Mouse (Mus musculus) testis, adult 2 months (tissue): ENCODE data around the gene Glod4. TPM values are rescaled to one million over a fixed set of nuclear protein-coding genes. Genes with fewer than 3 reads are reported as not detected.
"Not testable (repeated sequence)": the region's sequence is repeated elsewhere in the genome, so short reads cannot be mapped to it uniquely, and the experiment has no call there.

Experiments used
- H3K27ac ChIP-seq: fragments of 200-500 bp; 2 replicates; pipeline ENCODE4 v1.5.1; 2012; ENCODE audit warnings: low read depth, low read length; ENCODE audit not compliant: control insufficient read depth, insufficient read depth
- H3K27me3 ChIP-seq: fragments of 200-500 bp; 2 replicates; pipeline ENCODE4 v1.6.1; 2012; ENCODE audit warnings: mild to moderate bottlenecking, low read length, moderate library complexity; ENCODE audit not compliant: control insufficient read depth, insufficient read depth
- H3K36me3 ChIP-seq: fragments of 200-500 bp; 2 replicates; pipeline ENCODE4 v1.6.1; 2012; ENCODE audit warnings: mild to moderate bottlenecking, low read length; ENCODE audit not compliant: control insufficient read depth, insufficient read depth
- H3K4me1 ChIP-seq: fragments of 200-500 bp; 2 replicates; pipeline ENCODE4 v1.6.1; 2012; ENCODE audit warnings: low read length; ENCODE audit not compliant: control insufficient read depth, insufficient read depth
- H3K4me3 ChIP-seq: fragments of 200-500 bp; 2 replicates; pipeline ENCODE4 v1.5.1; 2012; ENCODE audit warnings: low read depth, mild to moderate bottlenecking, low read length, moderate library complexity, mixed read lengths; ENCODE audit not compliant: control insufficient read depth
- CTCF ChIP-seq: fragments of 200-500 bp; IDR thresholded peaks from 2 replicates; pipeline ENCODE4 v1.5.1; 2012; ENCODE audit warnings: low read depth, mild to moderate bottlenecking, inconsistent platforms, low read length, moderate library complexity; ENCODE audit not compliant: control insufficient read depth, insufficient read depth, insufficient replicate concordance
- POLR2A ChIP-seq: fragments of 200-500 bp; IDR thresholded peaks from 2 replicates; pipeline ENCODE4 v1.6.1; 2012; ENCODE audit warnings: low read depth, mild to moderate bottlenecking, inconsistent platforms, low read length, moderate library complexity; ENCODE audit not compliant: control insufficient read depth
- polyA plus RNA-seq: library from polyadenylated mRNA; depleted of rRNA; stranded (reverse); fragments of >200 nt; gene quantifications from 2 replicates; pipeline ENCODE4 v1.2.3, GENCODE M21; 2012

Gene Glod4
- polyA plus RNA-seq, 1 experiment: 9.4 TPM

GRCm38 (mm10) chr11:76216049-76216540, 27.4 kb downstream of the Glod4 start:
- no peaks in the 10 kb centered on the region for H3K27me3 ChIP-seq
- TF ChIP-seq CTCF: no peak
- no peaks in the 10 kb centered on the region for H3K4me1 ChIP-seq

GRCm38 (mm10) chr11:76215011-76215410, 28.5 kb downstream of the Glod4 start:
- Histone ChIP-seq H3K4me3 (peak overlapping the region; percentile 32; the same call in 1 of the 2 replicates), H3K4me1 (no peaks in the 10 kb centered on the region), H3K36me3 (no peaks in the 10 kb centered on the region; the same call in none of the 2 replicates), H3K27ac (no peak overlapping the region), H3K27me3 (no peaks in the 10 kb centered on the region)
- TF ChIP-seq CTCF: no peak
- no peak for TF ChIP-seq POLR2A

More at GRCm38 (mm10) chr11:76216049-76216540, 27.4 kb downstream of the Glod4 start:
- peak overlapping the region; percentile 92 for H3K4me3 ChIP-seq
- H3K27ac ChIP-seq: no peak overlapping the region
- no peaks in the 10 kb centered on the region; the same call in none of the 2 replicates for H3K36me3 ChIP-seq

- H3K36me3 ChIP-seq: no peaks in the 10 kb centered on the region; the same call in none of the 2 replicates
- no peak for TF ChIP-seq POLR2A
- no peak for TF ChIP-seq CTCF
- no peaks in the 10 kb centered on the region for H3K4me1 ChIP-seq
- no peak overlapping the region for H3K4me3 ChIP-seq
- no peaks in the 10 kb centered on the region for H3K27me3 ChIP-seq
- H3K27ac ChIP-seq: no peak overlapping the region
These were observed 29.7 kb downstream of the Glod4 start for GRCm38 (mm10) chr11:76213841-76214240.

GRCm38 (mm10) chr11:76211595-76211994, 31.9 kb downstream of the Glod4 start:
- not testable (repeated sequence) for H3K4me1 ChIP-seq, H3K27ac ChIP-seq, H3K27me3 ChIP-seq, H3K36me3 ChIP-seq
- H3K4me3 ChIP-seq: peak overlapping the region; percentile 57

DNA sequence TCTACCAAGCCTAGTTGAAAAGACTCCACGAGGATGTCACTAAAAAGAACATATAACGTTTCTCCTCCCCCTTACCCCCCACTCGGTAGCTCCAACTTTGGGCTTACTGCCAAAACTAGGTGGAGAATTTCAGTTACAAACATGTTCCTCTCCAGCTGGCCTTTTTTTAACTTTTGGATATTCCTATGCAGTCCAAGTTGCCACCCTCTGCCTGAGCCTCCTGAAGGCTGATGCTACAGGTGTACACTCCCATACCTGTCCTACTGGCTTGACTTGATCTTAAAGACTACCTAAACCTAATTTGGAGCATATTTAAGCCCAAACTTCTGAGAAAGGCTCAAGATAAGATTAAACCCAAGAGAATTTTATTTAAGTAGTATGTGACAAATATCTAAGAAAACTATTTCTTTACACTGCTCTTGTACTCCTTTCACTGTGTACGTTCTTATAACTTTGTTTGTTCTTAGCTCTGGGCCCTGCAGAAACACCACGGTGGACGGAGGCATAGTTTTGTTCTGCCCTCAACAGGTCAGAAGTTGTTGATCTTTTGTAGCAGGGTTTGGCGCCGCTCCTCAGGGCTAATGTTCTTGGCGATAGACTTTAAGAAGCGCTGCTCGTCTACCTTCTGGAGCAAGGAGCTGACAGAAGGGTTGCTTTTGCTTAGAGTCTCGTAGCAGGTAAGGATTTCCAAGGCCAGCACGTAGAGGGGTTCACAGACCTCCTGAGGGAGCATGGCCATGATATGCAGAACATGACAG, 33.1 kb downstream of the Glod4 start:
- no peak overlapping the region for H3K27ac ChIP-seq
- H3K27me3 ChIP-seq: no peaks in the 10 kb centered on the region
- TF ChIP-seq POLR2A (no peak), CTCF (no peak)
- H3K4me1 ChIP-seq: no peaks in the 10 kb centered on the region
- H3K36me3 ChIP-seq: no peaks in the 10 kb centered on the region; the same call in none of the 2 replicates
- no peak overlapping the region for H3K4me3 ChIP-seq

DNA sequence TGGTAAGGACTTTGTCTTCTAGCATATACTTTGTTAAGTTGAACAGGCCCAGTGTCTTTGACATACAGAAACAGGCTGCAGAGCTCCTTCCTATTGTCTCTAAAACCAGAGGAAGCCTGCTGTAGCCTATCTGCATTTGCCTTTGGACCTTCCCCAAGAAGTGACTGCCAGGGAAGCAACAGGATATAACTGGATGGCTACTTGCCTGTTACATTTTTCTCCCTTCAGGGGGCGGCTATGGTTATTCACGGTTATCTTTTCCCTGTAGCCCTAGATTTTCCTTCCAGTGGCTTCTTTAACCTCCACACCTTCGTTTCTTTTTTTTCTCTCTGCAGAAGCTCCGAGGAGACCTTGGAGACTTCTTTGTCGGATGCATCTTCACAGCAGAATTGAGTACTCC, 36.7 kb downstream of the Glod4 start:
- TF ChIP-seq POLR2A (no peak), CTCF (no peak)

DNA sequence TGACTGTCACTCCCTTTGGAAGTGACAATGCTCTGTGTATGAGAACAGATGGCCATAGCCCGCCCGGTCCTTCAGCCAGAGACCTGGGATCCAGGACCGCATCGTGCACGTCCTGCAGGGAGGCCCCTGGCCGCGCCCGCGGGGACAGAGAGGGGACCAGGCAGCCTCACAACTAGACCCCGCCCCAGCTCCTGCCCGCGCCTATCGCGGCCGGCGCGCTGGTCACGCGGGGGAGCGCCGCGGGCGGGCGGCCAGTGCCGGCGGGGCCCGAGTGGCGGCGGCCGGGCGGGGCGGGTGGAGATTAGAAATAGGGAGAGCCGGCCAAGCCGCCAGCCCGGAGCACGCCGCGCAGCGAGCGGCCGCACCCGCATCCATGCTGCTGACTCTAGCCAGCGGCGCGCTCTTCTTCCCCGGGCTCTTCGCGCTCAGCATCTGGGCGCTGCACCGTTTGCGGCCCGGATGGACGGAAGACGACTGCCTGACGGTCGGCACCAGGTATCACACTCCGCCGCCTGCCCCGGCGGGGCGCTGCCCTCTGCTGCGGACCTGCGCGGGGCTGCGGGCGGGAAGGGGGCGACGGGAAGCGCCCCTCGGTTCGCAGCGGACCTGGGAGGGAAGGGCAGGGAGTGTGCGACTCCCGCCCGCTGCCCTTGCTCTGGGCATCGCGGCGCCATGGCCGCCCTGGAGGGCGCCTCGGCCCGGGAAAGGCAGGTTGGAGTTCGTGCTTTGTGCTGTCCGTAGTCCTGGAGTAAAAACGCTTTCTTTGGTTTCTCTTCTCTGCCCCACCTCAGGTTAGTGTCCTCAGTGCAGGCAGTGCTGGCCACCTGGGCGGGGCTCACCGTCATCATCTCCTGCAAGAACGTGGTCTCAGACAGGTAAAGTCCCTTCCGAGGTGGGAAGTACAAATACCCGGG, 41.5 kb downstream of the Glod4 start:
- Histone ChIP-seq H3K4me1 (peaks cover 7% of the 10 kb centered on the region), H3K36me3 (no peaks in the 10 kb centered on the region), H3K27me3 (no peaks in the 10 kb centered on the region), H3K27ac (no peak overlapping the region), H3K4me3 (peak overlapping the region; percentile 82)
- TF ChIP-seq CTCF (no peak), POLR2A (no peak)

More for the DNA sequence above, 36.7 kb downstream of the Glod4 start:
- Histone ChIP-seq H3K4me1 (peaks cover 4% of the 10 kb centered on the region), H3K27ac (no peak overlapping the region), H3K36me3 (no peaks in the 10 kb centered on the region; the same call in 1 of the 2 replicates), H3K4me3 (no peak overlapping the region), H3K27me3 (no peaks in the 10 kb centered on the region)
